Mouse (Mus musculus): ENCODE data around the gene Aatf.

Gene Aatf

GRCm38 (mm10) chr11:84376510-84377365, 136.6 kb downstream of the Aatf start:
- CTCF ChIA-PET: interaction anchor here (1.2 kb wide), 1 partner anchor 24 kb away, joined by 3 read pairs; no protein-coding TSS in a partner anchor

DNA sequence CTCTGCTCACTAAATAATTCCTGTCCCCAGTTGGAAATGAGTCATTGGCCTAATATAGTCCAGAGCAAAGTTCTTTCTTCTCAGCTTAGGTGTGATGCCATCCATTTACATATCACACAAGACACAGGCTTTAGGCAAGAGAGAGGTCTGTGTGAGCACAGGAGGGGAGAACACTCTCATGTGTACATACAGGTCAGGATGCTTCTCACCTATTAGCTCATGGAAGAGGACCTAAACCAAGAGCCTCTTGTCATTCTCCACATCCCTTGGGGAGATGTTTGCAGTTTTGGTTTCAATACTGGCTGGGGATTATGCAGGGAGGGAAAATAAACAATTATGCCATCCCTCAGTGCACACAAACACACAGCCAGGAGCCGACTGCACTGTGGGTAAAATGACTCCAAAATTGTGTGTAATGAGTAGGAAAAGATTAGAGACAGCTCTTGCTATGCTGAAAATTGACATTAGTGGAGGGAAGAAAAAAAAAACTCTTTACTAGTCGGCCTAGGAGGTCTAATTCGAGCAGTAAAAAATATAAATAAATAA, 137.3 kb downstream of the Aatf start:
- CTCF ChIA-PET: interaction anchor here (1.2 kb wide), 1 partner anchor 23 kb away, joined by 3 read pairs; no protein-coding TSS in a partner anchor

- CTCF ChIA-PET: no interaction called here
These were observed 140.2 kb downstream of the Aatf start for GRCm38 (mm10) chr11:84373122-84373521.
